Mouse (Mus musculus) heart, adult 2 months (tissue): ENCODE results near the gene Evi5. TPM values are rescaled to one million over a fixed set of nuclear protein-coding genes. Genes with fewer than 3 reads are reported as not detected.

Experiments used
- DNase-seq, 2 experiments: peaks; one replicate each; pipeline ENCODE4 v3.0.0; 2021
- H3K27ac ChIP-seq: fragments of 200-600 bp; 2 replicates; pipeline ENCODE4 v1.8.1; 2022
- H3K27me3 ChIP-seq: fragments of 200-500 bp; 2 replicates; pipeline ENCODE4 v1.6.1; 2012; ENCODE audit warnings: mild to moderate bottlenecking, low read length, inconsistent platforms, mixed read lengths; ENCODE audit not compliant: control insufficient read depth, insufficient read depth
- H3K36me3 ChIP-seq: fragments of 200-500 bp; 2 replicates; pipeline ENCODE4 v1.6.1; 2012; ENCODE audit warnings: low read length, inconsistent platforms; ENCODE audit not compliant: control insufficient read depth, insufficient read depth
- H3K4me1 ChIP-seq: fragments of 200-500 bp; 2 replicates; pipeline ENCODE4 v1.6.1; 2011; ENCODE audit warnings: low read length; ENCODE audit not compliant: control insufficient read depth, insufficient read depth
- H3K4me3 ChIP-seq: fragments of 200-600 bp; 2 replicates; pipeline ENCODE4 v1.8.1; 2022
- H3K79me2 ChIP-seq: fragments of 200-500 bp; replicated peaks from 2 replicates; pipeline ENCODE4 v1.6.1; 2012; ENCODE audit warnings: mild to moderate bottlenecking, inconsistent platforms, low read length, moderate library complexity, mixed read lengths; ENCODE audit not compliant: control insufficient read depth, insufficient read depth
- H3K9ac ChIP-seq: fragments of 200-500 bp; 2 replicates; pipeline ENCODE4 v1.6.1; 2012; ENCODE audit warnings: low read depth, mild to moderate bottlenecking, control low read depth, inconsistent platforms, low read length, mixed read lengths
- CTCF ChIP-seq: fragments of 200-600 bp; IDR thresholded peaks from 2 replicates; pipeline ENCODE4 v1.8.1; 2022; ENCODE audit warnings: antibody characterized with exemption, mild to moderate bottlenecking, moderate library complexity
- EP300 ChIP-seq: fragments of 200-500 bp; IDR thresholded peaks from 2 replicates; pipeline ENCODE4 v1.6.1; 2011; ENCODE audit warnings: low read depth, low read length, control low read depth; ENCODE audit not compliant: insufficient read depth
- POLR2A ChIP-seq: fragments of 200-500 bp; IDR thresholded peaks from 2 replicates; pipeline ENCODE4 v1.6.1; 2011; ENCODE audit warnings: mild to moderate bottlenecking, low read depth, low read length, control low read depth; ENCODE audit not compliant: insufficient read depth
- WGBS: fragments of 180-500 bp; shearing (Covaris S2); methylation state at CpG from one replicate; pipeline ENCODE4 v1.1.7; 2018; 5-methylcytosine and 5-hydroxymethylcytosine counted together
- intact Hi-C: fragments of 180-260 bp; cut with DNase I; formaldehyde crosslinking; loops from one replicate; pipeline ENCODE4 v1.15.1; 2025
- polyA plus RNA-seq: library from polyadenylated mRNA; depleted of rRNA; stranded (reverse); fragments of >200 nt; gene quantifications from 2 replicates; pipeline ENCODE4 v1.2.3, GENCODE M21; 2012
- total RNA-seq, 2 experiments: library from RNA; stranded (reverse); gene quantifications; 2 replicates each; pipeline ENCODE4 v1.2.3; 2021

The Evi5 gene
- total and polyA plus RNA-seq, 3 experiments, result 7.4 to 21.7 (median 20.5) TPM

- intact Hi-C loops, result no loop called here
- peaks cover 1% of the 10 kb centered on the region for H3K4me1 ChIP-seq
- H3K36me3 ChIP-seq, result no peaks in the 10 kb centered on the region
- peak; percentile 45 to 64 for DNase-seq
- WGBS, result 14% methylated on average over 3 of the region's 3 CpGs
- H3K4me3 ChIP-seq, result no peak overlapping the region
- TF ChIP-seq CTCF, result no peak
- TF ChIP-seq POLR2A, result no peak
- no peak for TF ChIP-seq EP300
- H3K9ac ChIP-seq, result no peak overlapping the region
- H3K27ac ChIP-seq, result peak overlapping the region; percentile 21; the same call in 1 of the 2 replicates
- peaks cover 3% of the 10 kb centered on the region; the same call in 1 of the 2 replicates for H3K79me2 ChIP-seq
- no peaks in the 10 kb centered on the region for H3K27me3 ChIP-seq
These were observed 35.8 kb downstream of the Evi5 start for GRCm38 (mm10) chr5:107838891-107839644.

- TF ChIP-seq EP300 (no peak), POLR2A (no peak), CTCF (no peak)
- H3K9ac ChIP-seq, result no peak overlapping the region
- no peak for DNase-seq
- peaks cover 4% of the 10 kb centered on the region for H3K79me2 ChIP-seq
- no peaks in the 10 kb centered on the region for H3K27me3 ChIP-seq
- peaks cover 3% of the 10 kb centered on the region; the same call in 1 of the 2 replicates for H3K4me1 ChIP-seq
- WGBS, result 36% methylated on average over 1 of the region's 1 CpGs
- intact Hi-C loops, result no loop called here
- no peak overlapping the region for H3K4me3 ChIP-seq
- H3K27ac ChIP-seq, result no peak overlapping the region
- peaks cover 2% of the 10 kb centered on the region; the same call in 1 of the 2 replicates for H3K36me3 ChIP-seq
These were observed 40.6 kb downstream of the Evi5 start for GRCm38 (mm10) chr5:107834287-107834686.

- Histone ChIP-seq H3K4me1 (peaks cover 1% of the 10 kb centered on the region; the same call in 1 of the 2 replicates), H3K36me3 (peaks cover 2% of the 10 kb centered on the region; the same call in 1 of the 2 replicates), H3K4me3 (no peak overlapping the region), H3K79me2 (peaks cover 4% of the 10 kb centered on the region), H3K27me3 (no peaks in the 10 kb centered on the region), H3K9ac (no peak overlapping the region), H3K27ac (no peak overlapping the region)
- intact Hi-C loops, result no loop called here
- no peak for DNase-seq
- TF ChIP-seq POLR2A, result no peak
- TF ChIP-seq EP300, result no peak
- no peak for TF ChIP-seq CTCF
- 84% methylated on average over 3 of the region's 3 CpGs for WGBS
These were observed 43.6 kb downstream of the Evi5 start for GRCm38 (mm10) chr5:107831351-107831750.

- Histone ChIP-seq H3K4me1 (peaks cover 1% of the 10 kb centered on the region; the same call in 1 of the 2 replicates), H3K27me3 (no peaks in the 10 kb centered on the region), H3K27ac (no peak within 1 kb of the TSS), H3K4me3 (no peak within 1 kb of the TSS), H3K79me2 (peaks cover 4% of the 10 kb centered on the region), H3K36me3 (peaks cover 2% of the 10 kb centered on the region; the same call in 1 of the 2 replicates), H3K9ac (no peak within 1 kb of the TSS)
- no peak for TF ChIP-seq POLR2A
- no peak for TF ChIP-seq EP300
- no peak for TF ChIP-seq CTCF
- no peak for DNase-seq
- WGBS, result 96% methylated on average over 22 of the region's 22 CpGs
- intact Hi-C loops, result no loop called here
These were observed 44.8 kb downstream of the Evi5 start, which contains the start of gene Ube2d2b for GRCm38 (mm10) chr5:107829998-107830560. Gene Ube2d2b, plus strand, starts transcription at chr5:107830099.

GRCm38 (mm10) chr5:107822521-107822920 is 52.4 kb downstream of the Evi5 start:
- Histone ChIP-seq H3K4me3 (no peak overlapping the region), H3K9ac (no peak overlapping the region), H3K79me2 (no peaks in the 10 kb centered on the region), H3K27me3 (no peaks in the 10 kb centered on the region), H3K4me1 (no peaks in the 10 kb centered on the region), H3K27ac (no peak overlapping the region), H3K36me3 (no peaks in the 10 kb centered on the region)
- intact Hi-C loops, result no loop called here
- 97% methylated on average over 1 of the region's 1 CpGs for WGBS
- no peak for TF ChIP-seq CTCF
- TF ChIP-seq POLR2A, result no peak
- TF ChIP-seq EP300, result no peak
- no peak for DNase-seq

- Histone ChIP-seq H3K36me3 (peaks cover 7% of the 10 kb centered on the region), H3K27ac (peak overlapping the region; percentile 16; the same call in 1 of the 2 replicates), H3K4me3 (no peak overlapping the region), H3K27me3 (no peaks in the 10 kb centered on the region), H3K79me2 (no peaks in the 10 kb centered on the region), H3K9ac (no peak overlapping the region), H3K4me1 (no peaks in the 10 kb centered on the region)
- TF ChIP-seq POLR2A (no peak), EP300 (no peak), CTCF (no peak)
- DNase-seq, result no peak
- intact Hi-C loops, result no loop called here
- WGBS, result 61% methylated on average over 2 of the region's 2 CpGs
These were observed 60.3 kb downstream of the Evi5 start for GRCm38 (mm10) chr5:107814651-107815050.
